Mouse (Mus musculus) MEL (cell line): ENCODE results near the gene Gpam. TPM values are rescaled to one million over a fixed set of nuclear protein-coding genes. Genes with fewer than 3 reads are reported as not detected.
A peak's percentile ranks its signal among the peaks of the same experiment; 100 is the strongest.

Experiments used
- DNase-seq: peaks from one replicate; pipeline ENCODE4 v3.0.0; 2011; ENCODE audit warnings: low read depth, low spot score
- H3K27ac ChIP-seq: 2 replicates; pipeline ENCODE4 v1.5.1; 2012; ENCODE audit warnings: low read depth, mild to moderate bottlenecking, control low read depth, low read length, moderate library complexity; ENCODE audit not compliant: control insufficient read depth
- H3K27me3 ChIP-seq, 2 experiments: fragments of 150-350 bp in 1 of 2; sonication (generic) in 1 of 2; 2 replicates each; pipeline ENCODE4 v1.6.1; 2012; ENCODE audit warnings: low read length in 2 of 2, mild to moderate bottlenecking in 2 of 2, improper control_type of control experiment in 1 of 2, moderate library complexity in 1 of 2; ENCODE audit not compliant: insufficient read depth in 2 of 2, control insufficient read depth in 1 of 2
- H3K36me3 ChIP-seq, 2 experiments: 2 replicates each; pipeline ENCODE4 v1.6.1; 2012 to 2014; ENCODE audit warnings: low read length in 2 of 2, improper control_type of control experiment in 1 of 2, inconsistent platforms in 1 of 2, mild to moderate bottlenecking in 1 of 2; ENCODE audit not compliant: insufficient read depth in 2 of 2, control insufficient read depth in 1 of 2
- H3K4me1 ChIP-seq, 2 experiments: fragments of 150-350 bp in 1 of 2; sonication (generic) in 1 of 2; 2 replicates each; pipeline ENCODE4 v1.6.1; 2012; ENCODE audit warnings: low read length in 2 of 2, improper control_type of control experiment in 1 of 2, mild to moderate bottlenecking in 1 of 2; ENCODE audit not compliant: insufficient read depth in 2 of 2, control insufficient read depth in 1 of 2
- H3K4me3 ChIP-seq, 2 experiments: fragments of 150-350 bp in 1 of 2; sonication (generic) in 1 of 2; 2 replicates each; pipeline ENCODE4 v1.5.1; 2012; ENCODE audit warnings: low read depth in 2 of 2, low read length in 2 of 2, mild to moderate bottlenecking in 2 of 2, moderate library complexity in 2 of 2, control low read depth in 1 of 2, improper control_type of control experiment in 1 of 2; ENCODE audit not compliant: control insufficient read depth in 1 of 2, insufficient read depth in 1 of 2
- H3K79me2 ChIP-seq: 2 replicates; pipeline ENCODE4 v1.6.1; 2012; ENCODE audit warnings: mild to moderate bottlenecking, low read length, moderate library complexity; ENCODE audit not compliant: control insufficient read depth, poor library complexity, insufficient read depth
- H3K9ac ChIP-seq: 2 replicates; pipeline ENCODE4 v1.6.1; 2012; ENCODE audit warnings: low read depth, mild to moderate bottlenecking, control low read depth, low read length, moderate library complexity; ENCODE audit not compliant: control insufficient read depth, poor library complexity, severe bottlenecking
- H3K9me3 ChIP-seq: fragments of 150-350 bp; sonication (generic); replicated peaks from 2 replicates; pipeline ENCODE4 v1.6.1; 2012; ENCODE audit warnings: mild to moderate bottlenecking, low read length, improper control_type of control experiment, moderate library complexity; ENCODE audit not compliant: insufficient read depth
- EP300 ChIP-seq, 2 experiments: IDR thresholded peaks; 2 replicates each; pipeline ENCODE4 v1.6.1; 2011; ENCODE audit warnings: improper control_type of control experiment in 2 of 2, low read length in 2 of 2, low read depth in 1 of 2, mild to moderate bottlenecking in 1 of 2
- KAT2A ChIP-seq: conservative IDR thresholded peaks from 2 replicates; pipeline ENCODE4 v1.6.1; 2012; ENCODE audit warnings: low read depth, low read length, improper control_type of control experiment, inconsistent platforms
- MXI1 ChIP-seq: IDR thresholded peaks from 2 replicates; pipeline ENCODE4 v1.6.1; 2011; ENCODE audit warnings: mild to moderate bottlenecking, low read depth, low read length, improper control_type of control experiment
- NRF1 ChIP-seq: IDR thresholded peaks from 2 replicates; pipeline ENCODE4 v1.6.1; 2014; ENCODE audit warnings: low read depth, mild to moderate bottlenecking, inconsistent platforms, low read length, improper control_type of control experiment, moderate library complexity; ENCODE audit not compliant: poor library complexity, insufficient read depth, severe bottlenecking
- POLR2A ChIP-seq, 2 experiments: IDR thresholded peaks; 2 replicates each; pipeline ENCODE4 v1.6.1; 2011 to 2012; ENCODE audit warnings: low read length in 2 of 2, mild to moderate bottlenecking in 2 of 2, control low read depth in 1 of 2, improper control_type of control experiment in 1 of 2, low read depth in 1 of 2, moderate library complexity in 1 of 2; ENCODE audit not compliant: control insufficient read depth in 1 of 2, insufficient read depth in 1 of 2, poor library complexity in 1 of 2
- POLR2AphosphoS2 ChIP-seq: IDR thresholded peaks from 2 replicates; pipeline ENCODE4 v1.6.1; 2011; ENCODE audit warnings: low read length, improper control_type of control experiment
- RCOR1 ChIP-seq: IDR thresholded peaks from 2 replicates; pipeline ENCODE4 v1.6.1; 2012; ENCODE audit warnings: low read depth, mild to moderate bottlenecking, inconsistent platforms, low read length, improper control_type of control experiment
- SMC3 ChIP-seq: IDR thresholded peaks from 2 replicates; pipeline ENCODE4 v1.6.1; 2011; ENCODE audit warnings: low read depth, low read length, improper control_type of control experiment
- TAL1 ChIP-seq: IDR thresholded peaks from 2 replicates; pipeline ENCODE4 v1.6.1; 2012; ENCODE audit warnings: mild to moderate bottlenecking, inconsistent platforms, low read length, moderate library complexity, mixed read lengths
- TBP ChIP-seq: IDR thresholded peaks from 2 replicates; pipeline ENCODE4 v1.8.0; 2011; ENCODE audit warnings: low read depth, low read length, improper control_type of control experiment
- TCF12 ChIP-seq: IDR thresholded peaks from 2 replicates; pipeline ENCODE4 v1.6.1; 2014; ENCODE audit warnings: low read depth, mild to moderate bottlenecking, inconsistent platforms, low read length, improper control_type of control experiment, moderate library complexity
- USF1 ChIP-seq: IDR thresholded peaks from 2 replicates; pipeline ENCODE4 v1.6.1; 2014; ENCODE audit warnings: low read depth, mild to moderate bottlenecking, inconsistent platforms, low read length, improper control_type of control experiment, moderate library complexity
- ZKSCAN1 ChIP-seq: IDR thresholded peaks from 2 replicates; pipeline ENCODE4 v1.6.1; 2012; ENCODE audit warnings: low read depth, mild to moderate bottlenecking, inconsistent platforms, low read length, improper control_type of control experiment, moderate library complexity
- ZMIZ1 ChIP-seq: IDR thresholded peaks from 2 replicates; pipeline ENCODE4 v1.6.1; 2012; ENCODE audit warnings: low read depth, mild to moderate bottlenecking, inconsistent platforms, low read length, improper control_type of control experiment, moderate library complexity
- polyA plus RNA-seq, 2 experiments: library from polyadenylated mRNA; stranded (reverse) in 1 of 2; unstranded in 1 of 2; fragments of >175 nt in 1 of 2; fragments of >200 nt in 1 of 2; gene quantifications; 2 replicates each; pipeline versions ENCODE4 v1.2.1 to v1.2.4; 2012; ENCODE audit warnings: low replicate concordance in 2 of 2, low read depth in 1 of 2; ENCODE audit not compliant: insufficient read length in 2 of 2, insufficient read depth in 1 of 2, missing spikeins in 1 of 2
- total RNA-seq: library from RNA; depleted of rRNA; stranded (reverse); fragments of 300-350 nt; gene quantifications from 2 replicates; pipeline ENCODE4 v1.2.3, GENCODE M21; 2012

Gpam gene
- total and polyA plus RNA-seq, 3 experiments = 26.2 to 327 (median 37.1) TPM

- H3K79me2 ChIP-seq = no peaks in the 10 kb centered on the region
- H3K27ac ChIP-seq = no peak overlapping the region
- TF ChIP-seq KAT2A = no peak
- TF ChIP-seq, all 39 proteins: peak for 0
- Histone ChIP-seq H3K9me3 (no peaks in the 10 kb centered on the region), H3K36me3 (no peaks in the 10 kb centered on the region), H3K27me3 (peaks cover 0 to 7% of the 10 kb centered on the region in 2 experiments; a peak in 2 of 4 replicates), H3K4me1 (no peaks in the 10 kb centered on the region), H3K4me3 (no peak overlapping the region), H3K9ac (no peak overlapping the region)
- DNase-seq = no peak
These were observed 9.8 kb downstream of the Gpam start for GRCm38 (mm10) chr19:55117059-55117815.

GRCm38 (mm10) chr19:55115532-55115931, 11.5 kb downstream of the Gpam start:
- H3K27ac ChIP-seq = no peak overlapping the region
- no peaks in the 10 kb centered on the region for H3K4me1 ChIP-seq
- H3K4me3 ChIP-seq = no peak overlapping the region
- no peak for DNase-seq
- H3K27me3 ChIP-seq = peaks cover 2 to 15% of the 10 kb centered on the region in 2 experiments
- H3K36me3 ChIP-seq = no peaks in the 10 kb centered on the region
- no peak overlapping the region for H3K9ac ChIP-seq
- no peaks in the 10 kb centered on the region for H3K9me3 ChIP-seq
- no peaks in the 10 kb centered on the region for H3K79me2 ChIP-seq
- TF ChIP-seq POLR2AphosphoS2 (no peak), USF1 (0 out of 2 replicates have a peak, but pooled peaks have one; percentile 26), RCOR1 (no peak), ZMIZ1 (no peak)
- TF ChIP-seq, all 39 proteins: peak for 1

GRCm38 (mm10) chr19:55114825-55115395, 12.1 kb downstream of the Gpam start:
- no peaks in the 10 kb centered on the region for H3K4me1 ChIP-seq
- H3K9ac ChIP-seq = no peak overlapping the region
- no peak overlapping the region for H3K4me3 ChIP-seq
- no peak overlapping the region for H3K27ac ChIP-seq
- H3K27me3 ChIP-seq = peaks cover 2 to 19% of the 10 kb centered on the region in 2 experiments; a peak in 3 of 4 replicates
- no peaks in the 10 kb centered on the region for H3K36me3 ChIP-seq
- no peaks in the 10 kb centered on the region for H3K9me3 ChIP-seq
- DNase-seq = no peak
- TF ChIP-seq MXI1 = no peak
- no peak for TF ChIP-seq TCF12
- TF ChIP-seq NRF1 = no peak
- TF ChIP-seq ZMIZ1 = no peak
- no peak for TF ChIP-seq TBP
- TF ChIP-seq SMC3 = no peak
- TF ChIP-seq ZKSCAN1 = no peak
- TF ChIP-seq POLR2A (IDR thresholded peaks at IDR 0.05; ENCODE audit: control insufficient read depth in 1 of 2, insufficient read depth in 1 of 2, low read depth in 1 of 2, low read length in 2 of 2, poor library complexity in 1 of 2) = no peak
- no peak for TF ChIP-seq EP300 (IDR thresholded peaks at IDR 0.05; ENCODE audit: low read depth in 1 of 2, low read length in 2 of 2)
- TF ChIP-seq USF1 = no peak
- TF ChIP-seq TAL1 = no peak
- no peaks in the 10 kb centered on the region for H3K79me2 ChIP-seq
